Mouse (Mus musculus) lung, postnatal 0 days (tissue): ENCODE data around the gene Shq1. TPM values are rescaled to one million over a fixed set of nuclear protein-coding genes. Genes with fewer than 3 reads are reported as not detected.

ENCODE experiments used
- ATAC-seq: fragments of 200-750 bp; cut with Nextera tagmentation; 2 replicates; pipeline ENCODE4 v1.8.0; 2017; ENCODE audit warnings: moderate library complexity
- DNase-seq: peaks from one replicate; pipeline ENCODE4 v3.0.0-alpha.2; 2016; ENCODE audit warnings: low spot score
- H3K27ac ChIP-seq: fragments of 300-500 bp; sonication (generic); 2 replicates; pipeline ENCODE4 v1.5.1; 2014; ENCODE audit warnings: antibody characterized with exemption, mild to moderate bottlenecking, low read length, mixed read lengths
- H3K27me3 ChIP-seq: fragments of 300-500 bp; sonication (generic); replicated peaks from 2 replicates; pipeline ENCODE4 v1.6.1; 2014; ENCODE audit warnings: low read length, mixed read lengths; ENCODE audit not compliant: insufficient read depth
- H3K36me3 ChIP-seq: fragments of 300-500 bp; sonication (generic); 2 replicates; pipeline ENCODE4 v1.6.1; 2014; ENCODE audit warnings: low read length, mixed read lengths; ENCODE audit not compliant: insufficient read depth
- H3K4me1 ChIP-seq: fragments of 300-500 bp; sonication (generic); 2 replicates; pipeline ENCODE4 v1.6.1; 2014; ENCODE audit warnings: antibody characterized with exemption, low read depth, low read length, mixed read lengths; ENCODE audit not compliant: insufficient read depth
- H3K4me2 ChIP-seq: fragments of 300-500 bp; sonication (generic); replicated peaks from 2 replicates; pipeline ENCODE4 v1.6.1; 2014; ENCODE audit warnings: low read depth, mild to moderate bottlenecking, low read length, moderate library complexity, mixed read lengths
- H3K4me3 ChIP-seq: fragments of 300-500 bp; sonication (generic); 2 replicates; pipeline ENCODE4 v1.5.1; 2014; ENCODE audit warnings: low read depth, low read length
- H3K9ac ChIP-seq: fragments of 300-500 bp; sonication (generic); replicated peaks from 2 replicates; pipeline ENCODE4 v1.6.1; 2014; ENCODE audit warnings: low read depth, mild to moderate bottlenecking
- H3K9me3 ChIP-seq: fragments of 300-500 bp; sonication (generic); 2 replicates; pipeline ENCODE4 v1.6.1; 2016; ENCODE audit warnings: low read length, mixed read lengths
- CTCF ChIP-seq: IDR thresholded peaks from 2 replicates; pipeline ENCODE4 v1.5.1; 2016; ENCODE audit warnings: antibody characterized with exemption, mild to moderate bottlenecking
- EP300 ChIP-seq: IDR thresholded peaks from 2 replicates; pipeline ENCODE4 v1.6.1; 2016; ENCODE audit warnings: antibody characterized with exemption, mild to moderate bottlenecking, control low read depth
- WGBS: fragments of 180-500 bp; shearing (Covaris S2); extraction: QIAGEN DNeasy Blood & Tissue Kit; methylation state at CpG from one replicate; pipeline ENCODE4 v1.1.7; 2014; 5-methylcytosine and 5-hydroxymethylcytosine counted together
- polyA plus RNA-seq: library from polyadenylated mRNA; unstranded; fragments of >200 nt; fragmentation: Nextera tagmentation; extraction: Ambion mirVana; gene quantifications from 2 replicates; pipeline ENCODE4 v1.2.1, GENCODE M21; 2015

Shq1 gene
- polyA plus RNA-seq, 1 experiment from 2014 or later: 5.9 TPM

GRCm38 (mm10) chr6:100640591-100640990, 30.4 kb downstream of the Shq1 start:
- ATAC-seq (no peak), DNase-seq (no peak)
- Histone ChIP-seq H3K27ac (no peak overlapping the region), H3K4me3 (no peak overlapping the region), H3K9me3 (no peaks in the 10 kb centered on the region), H3K9ac (no peak overlapping the region), H3K4me1 (no peaks in the 10 kb centered on the region), H3K4me2 (no peak overlapping the region), H3K36me3 (no peaks in the 10 kb centered on the region), H3K27me3 (no peaks in the 10 kb centered on the region)
- WGBS: 89% methylated on average over 1 of the region's 1 CpGs
- no peak for TF ChIP-seq CTCF
- no peak for TF ChIP-seq EP300

- no peaks in the 10 kb centered on the region for H3K27me3 ChIP-seq
- H3K36me3 ChIP-seq: 0 out of 2 replicates have a peak, but pooled peaks cover 3% of the 10 kb centered on the region
- DNase-seq: peak; percentile 16
- no peak for TF ChIP-seq EP300
- no peak for TF ChIP-seq CTCF
- WGBS: 75% methylated on average over 6 of the region's 6 CpGs
- no peaks in the 10 kb centered on the region for H3K9me3 ChIP-seq
- H3K4me1 ChIP-seq: no peaks in the 10 kb centered on the region
- no peak overlapping the region for H3K27ac ChIP-seq
- H3K4me2 ChIP-seq: no peak overlapping the region
- H3K9ac ChIP-seq: no peak overlapping the region
- H3K4me3 ChIP-seq: no peak overlapping the region
- ATAC-seq: no peak
These were observed 41.9 kb downstream of the Shq1 start for GRCm38 (mm10) chr6:100629086-100629485.

GRCm38 (mm10) chr6:100628223-100628622, 42.7 kb downstream of the Shq1 start:
- Histone ChIP-seq H3K4me2 (no peak overlapping the region), H3K36me3 (0 out of 2 replicates have a peak, but pooled peaks cover 3% of the 10 kb centered on the region), H3K4me1 (no peaks in the 10 kb centered on the region), H3K9me3 (no peaks in the 10 kb centered on the region), H3K27ac (no peak overlapping the region), H3K27me3 (no peaks in the 10 kb centered on the region), H3K4me3 (no peak overlapping the region), H3K9ac (no peak overlapping the region)
- ATAC-seq (no peak), DNase-seq (no peak)
- TF ChIP-seq CTCF (no peak), EP300 (no peak)
- whole genome bisulfite sequencing: 50% methylated on average over 3 of the region's 3 CpGs

- Histone ChIP-seq H3K9me3 (no peaks in the 10 kb centered on the region), H3K36me3 (0 out of 2 replicates have a peak, but pooled peaks cover 3% of the 10 kb centered on the region), H3K4me2 (no peak overlapping the region), H3K27me3 (no peaks in the 10 kb centered on the region), H3K4me3 (no peak overlapping the region), H3K9ac (no peak overlapping the region), H3K4me1 (no peaks in the 10 kb centered on the region), H3K27ac (no peak overlapping the region)
- no peak for DNase-seq
- no peak for ATAC-seq
- 80% methylated on average over 2 of the region's 2 CpGs for whole genome bisulfite sequencing
- TF ChIP-seq CTCF (no peak), EP300 (no peak)
These were observed 47.0 kb downstream of the Shq1 start for GRCm38 (mm10) chr6:100623922-100624321.

- Histone ChIP-seq H3K4me3 (no peak overlapping the region), H3K36me3 (0 out of 2 replicates have a peak, but pooled peaks cover 3% of the 10 kb centered on the region), H3K27me3 (no peaks in the 10 kb centered on the region), H3K4me2 (no peak overlapping the region), H3K4me1 (no peaks in the 10 kb centered on the region), H3K9me3 (no peaks in the 10 kb centered on the region), H3K9ac (no peak overlapping the region), H3K27ac (no peak overlapping the region)
- ATAC-seq (no peak), DNase-seq (no peak)
- TF ChIP-seq CTCF (no peak), EP300 (no peak)
- 35% methylated on average over 2 of the region's 2 CpGs for WGBS
These were observed 48.0 kb downstream of the Shq1 start for GRCm38 (mm10) chr6:100622861-100623507.

- H3K9me3 ChIP-seq: no peaks in the 10 kb centered on the region
- no peak overlapping the region for H3K4me2 ChIP-seq
- no peaks in the 10 kb centered on the region for H3K4me1 ChIP-seq
- no peak for ATAC-seq
- WGBS: 85% methylated on average over 3 of the region's 3 CpGs
- no peak overlapping the region for H3K9ac ChIP-seq
- TF ChIP-seq CTCF: no peak
- TF ChIP-seq EP300: no peak
- H3K36me3 ChIP-seq: no peaks in the 10 kb centered on the region
- DNase-seq: no peak
- H3K27ac ChIP-seq: no peak overlapping the region
- H3K27me3 ChIP-seq: no peaks in the 10 kb centered on the region
- no peak overlapping the region for H3K4me3 ChIP-seq
These were observed 50.5 kb downstream of the Shq1 start for GRCm38 (mm10) chr6:100620411-100620810.
